Mouse (Mus musculus) ES-E14 (cell line): ENCODE measurements around the gene Col1a1. TPM values are rescaled to one million over a fixed set of nuclear protein-coding genes. Genes with fewer than 3 reads are reported as not detected.

Experiments
- DNase-seq: peaks from one replicate; pipeline ENCODE4 v3.0.0-alpha.2; 2013; ENCODE audit warnings: low read depth, low spot score
- H3K27ac ChIP-seq: 2 replicates; pipeline ENCODE4 v1.5.1; 2012; ENCODE audit warnings: low read depth, mild to moderate bottlenecking, low read length, moderate library complexity, mixed read lengths; ENCODE audit not compliant: poor library complexity, insufficient read depth, severe bottlenecking
- H3K36me3 ChIP-seq: 2 replicates; pipeline ENCODE4 v1.6.1; 2012; ENCODE audit warnings: mild to moderate bottlenecking, low read length, moderate library complexity, mixed read lengths; ENCODE audit not compliant: control insufficient read depth, poor library complexity, insufficient read depth, severe bottlenecking
- H3K4me1 ChIP-seq, 2 experiments: fragments of 150-350 bp in 1 of 2; sonication (generic) in 1 of 2; 2 replicates each; pipeline ENCODE4 v1.6.1; 2012; ENCODE audit warnings: low read length in 2 of 2, mild to moderate bottlenecking in 1 of 2, mixed read lengths in 1 of 2; ENCODE audit not compliant: control insufficient read depth in 2 of 2, insufficient read depth in 2 of 2, poor library complexity in 1 of 2
- H3K4me3 ChIP-seq, 2 experiments: fragments of 150-350 bp in 1 of 2; sonication (generic) in 1 of 2; 2 replicates each; pipeline ENCODE4 v1.5.1; 2012; ENCODE audit warnings: low read length in 2 of 2, low read depth in 1 of 2, mild to moderate bottlenecking in 1 of 2, mixed read lengths in 1 of 2; ENCODE audit not compliant: insufficient read depth in 1 of 2, poor library complexity in 1 of 2, severe bottlenecking in 1 of 2
- H3K9ac ChIP-seq: 2 replicates; pipeline ENCODE4 v1.6.1; 2012; ENCODE audit warnings: low read depth, mild to moderate bottlenecking, low read length, mixed read lengths; ENCODE audit not compliant: poor library complexity, insufficient read depth, severe bottlenecking
- H3K9me3 ChIP-seq: fragments of 150-350 bp; sonication (generic); 2 replicates; pipeline ENCODE4 v1.6.1; 2012; ENCODE audit warnings: low read depth, mild to moderate bottlenecking, low read length; ENCODE audit not compliant: control insufficient read depth, insufficient read depth
- CHD2 ChIP-seq: IDR thresholded peaks from 2 replicates; pipeline ENCODE4 v1.6.1; 2014; ENCODE audit warnings: mild to moderate bottlenecking, low read depth, low read length, inconsistent platforms
- HCFC1 ChIP-seq: IDR thresholded peaks from 2 replicates; pipeline ENCODE4 v1.6.1; 2012; ENCODE audit warnings: low read length, inconsistent platforms, borderline replicate concordance; ENCODE audit not compliant: insufficient read depth
- MAFK ChIP-seq: IDR thresholded peaks from 2 replicates; pipeline ENCODE4 v1.6.1; 2014; ENCODE audit warnings: mild to moderate bottlenecking, low read depth, low read length, inconsistent platforms; ENCODE audit not compliant: insufficient read depth
- ZC3H11A ChIP-seq: IDR thresholded peaks from 2 replicates; pipeline ENCODE4 v1.6.1; 2012; ENCODE audit warnings: low read depth, mild to moderate bottlenecking, inconsistent platforms, low read length, borderline replicate concordance
- ZNF384 ChIP-seq: IDR thresholded peaks from 2 replicates; pipeline ENCODE4 v1.6.1; 2012; ENCODE audit warnings: low read depth, low read length, inconsistent platforms
- in situ Hi-C, 2 experiments: fragments of 600-800 bp; cut with MboI; formaldehyde crosslinking; loops; one replicate each; pipeline ENCODE4 v1.15.1; 2025; ENCODE audit warnings: low sequenced_read_pairs in 2 of 2, inconsistent platforms in 1 of 2; ENCODE audit not compliant: unreplicated experiment in 2 of 2
- total RNA-seq: library from RNA; depleted of rRNA; stranded (reverse); fragments of 300-350 nt; gene quantifications from 2 replicates; pipeline ENCODE4 v1.2.3, GENCODE M21; 2012

Gene Col1a1
- total RNA-seq, 1 experiment = 125 TPM

DNA sequence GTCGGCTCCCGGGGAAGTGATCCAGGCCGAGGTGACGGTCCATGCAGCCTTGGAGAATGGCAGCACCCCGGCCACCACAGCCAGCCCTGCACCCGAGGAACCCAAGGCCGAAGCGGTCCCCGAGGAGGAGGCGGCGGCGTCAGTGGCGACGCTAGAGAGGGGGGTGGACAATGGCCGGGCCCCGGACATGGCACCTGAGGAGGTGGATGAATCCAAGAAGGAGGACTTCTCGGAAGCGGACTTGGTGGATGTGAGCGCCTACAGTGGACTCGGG, 56.4 kb downstream of the Col1a1 start:
- Histone ChIP-seq H3K27ac (no peak overlapping the region), H3K36me3 (peaks cover 9% of the 10 kb centered on the region; the same call in 1 of the 2 replicates), H3K4me1 (peaks cover 3 to 28% of the 10 kb centered on the region in 2 experiments; a peak in 3 of 4 replicates), H3K4me3 (peak overlapping the region; percentile 81 to 89), H3K9ac (peak overlapping the region; percentile 79), H3K9me3 (no peaks in the 10 kb centered on the region)
- TF ChIP-seq MAFK (no peak), ZC3H11A (no peak), HCFC1 (no peak), ZNF384 (no peak), CHD2 (no peak)
- no peak for DNase-seq
- in situ Hi-C loops = no loop called here

DNA sequence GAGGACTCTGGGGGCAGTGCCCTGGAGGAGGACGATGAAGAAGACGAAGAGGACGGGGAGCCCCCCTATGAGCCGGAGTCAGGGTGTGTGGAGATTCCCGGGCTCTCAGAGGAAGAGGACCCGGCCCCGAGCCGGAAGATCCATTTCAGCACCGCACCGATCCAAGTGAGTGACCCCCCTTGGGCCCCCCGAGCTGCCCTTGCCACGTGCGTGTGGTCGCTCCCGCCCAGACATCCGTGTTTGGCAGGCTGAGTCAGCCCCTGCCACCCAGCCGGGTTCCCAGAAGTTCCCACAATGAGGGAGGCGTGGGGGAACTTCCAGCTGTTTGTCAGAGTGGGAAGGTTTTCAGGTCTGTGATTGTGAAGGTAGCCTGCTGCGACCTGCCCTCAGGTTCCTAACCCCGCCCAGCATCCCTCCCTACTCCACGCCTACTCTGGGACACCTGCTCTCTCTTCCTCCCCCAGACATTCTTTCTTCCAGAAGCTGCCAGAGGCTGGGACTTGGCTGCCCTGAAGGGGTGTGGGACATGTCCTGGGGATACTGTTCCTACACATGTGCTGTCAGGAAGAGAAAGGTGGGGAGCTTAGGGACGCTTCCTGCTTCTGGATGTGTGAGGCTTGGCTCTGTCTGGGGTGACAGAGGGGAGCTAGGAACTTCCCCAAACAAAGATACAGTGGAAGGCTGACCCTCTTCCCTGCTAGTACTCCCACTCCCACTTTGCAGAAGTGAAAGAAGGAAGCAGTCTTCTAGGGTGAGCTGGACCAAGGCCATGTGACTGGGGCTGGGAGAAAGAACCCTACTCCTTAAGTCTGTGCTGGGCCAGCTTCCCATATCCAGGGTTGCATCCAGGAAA, 57.0 kb downstream of the Col1a1 start:
- H3K4me3 ChIP-seq = peak overlapping the region; percentile 81 to 89
- peak; percentile 75 for DNase-seq
- H3K4me1 ChIP-seq = peaks cover 3 to 27% of the 10 kb centered on the region in 2 experiments; a peak in 3 of 4 replicates
- in situ Hi-C loops = no loop called here
- H3K9me3 ChIP-seq = no peaks in the 10 kb centered on the region
- H3K27ac ChIP-seq = no peak overlapping the region
- TF ChIP-seq ZC3H11A = no peak
- 0 out of 2 replicates have a peak, but pooled peaks have one; percentile 34 for TF ChIP-seq HCFC1
- H3K9ac ChIP-seq = peak overlapping the region; percentile 79
- peaks cover 13% of the 10 kb centered on the region; the same call in 1 of the 2 replicates for H3K36me3 ChIP-seq

DNA sequence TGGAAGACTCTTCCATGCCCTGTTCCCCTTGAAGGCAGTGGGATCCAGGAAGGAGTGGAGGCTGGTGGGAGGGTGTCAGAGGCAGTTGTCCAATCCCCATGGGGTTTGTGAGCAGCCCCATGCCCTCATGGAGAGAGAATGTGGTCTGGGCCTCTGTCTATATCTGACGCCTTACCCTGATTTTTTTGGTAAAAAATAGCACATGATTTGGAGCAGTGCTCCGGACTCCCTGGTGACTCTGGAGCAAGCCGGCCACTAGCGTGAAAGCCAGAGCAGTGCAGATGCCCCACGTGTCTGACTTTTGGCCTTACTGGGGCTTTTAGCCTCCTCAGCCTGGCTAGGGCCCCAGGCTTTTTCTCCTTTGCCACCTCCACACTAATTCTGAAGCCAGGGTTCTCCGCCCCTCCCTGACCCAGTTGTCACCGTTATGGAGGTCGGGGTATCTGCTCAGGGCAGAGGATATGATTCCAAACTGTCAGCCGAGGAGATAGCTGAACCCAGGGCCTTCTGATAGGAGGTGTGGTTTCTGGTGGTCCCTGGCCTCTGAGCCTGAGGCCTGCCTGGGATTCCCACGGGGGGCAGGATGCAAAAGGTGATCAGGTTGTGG, 58.3 kb downstream of the Col1a1 start:
- no peak overlapping the region for H3K9ac ChIP-seq
- in situ Hi-C loops = no loop called here
- DNase-seq = no peak
- no peak overlapping the region for H3K27ac ChIP-seq
- H3K4me3 ChIP-seq = no peak overlapping the region
- H3K4me1 ChIP-seq = peaks cover 0 to 18% of the 10 kb centered on the region in 2 experiments; a peak in 3 of 4 replicates
- H3K36me3 ChIP-seq = peaks cover 13% of the 10 kb centered on the region; the same call in 1 of the 2 replicates
- TF ChIP-seq ZC3H11A (no peak), ZNF384 (no peak), CHD2 (no peak), MAFK (no peak)
- H3K9me3 ChIP-seq = no peaks in the 10 kb centered on the region

DNA sequence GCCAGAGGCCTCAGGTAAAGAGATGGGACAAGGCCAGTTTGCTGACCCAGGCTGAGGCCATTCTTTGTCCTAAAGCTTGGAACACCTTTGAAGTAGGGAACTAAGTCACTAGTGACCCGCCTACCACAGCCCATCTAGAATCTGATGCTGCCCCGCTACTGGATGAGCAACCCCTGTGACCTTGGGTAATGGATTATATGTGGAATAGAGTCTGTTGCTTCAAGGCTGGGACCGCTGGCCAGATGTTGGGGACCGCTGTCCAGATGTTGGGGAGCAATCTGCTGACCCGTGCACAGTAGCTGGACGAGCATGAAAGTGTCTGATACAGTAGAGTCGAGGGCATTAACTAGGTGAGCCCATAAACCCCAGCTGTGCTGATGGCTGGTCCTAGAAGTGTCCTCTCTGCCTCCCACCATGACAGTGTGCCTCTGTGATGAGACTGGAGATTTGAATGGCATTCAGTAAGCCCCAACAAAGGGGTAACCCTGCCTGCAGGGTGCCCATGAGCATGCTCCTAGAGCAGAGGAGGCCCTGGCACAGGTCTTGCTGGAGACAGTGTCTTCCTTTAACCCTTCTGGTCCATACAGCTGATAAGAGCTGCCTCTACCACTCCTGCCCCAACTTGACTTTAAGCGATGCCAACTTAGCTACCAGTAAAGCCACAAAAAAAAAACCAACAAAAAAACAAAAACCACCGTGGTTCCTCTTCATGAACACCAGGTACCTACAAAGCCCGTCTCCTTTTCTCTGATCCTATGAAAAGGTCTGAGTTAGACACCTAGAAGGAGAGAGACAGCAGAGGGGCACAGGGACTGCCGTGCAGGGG, 59.1 kb downstream of the Col1a1 start:
- Histone ChIP-seq H3K4me1 (peaks cover 0 to 18% of the 10 kb centered on the region in 2 experiments; a peak in 2 of 4 replicates), H3K36me3 (peaks cover 13% of the 10 kb centered on the region; the same call in 1 of the 2 replicates), H3K27ac (no peak overlapping the region), H3K9ac (no peak overlapping the region), H3K9me3 (no peaks in the 10 kb centered on the region), H3K4me3 (no peak overlapping the region)
- in situ Hi-C loops = no loop called here
- no peak for TF ChIP-seq ZC3H11A
- TF ChIP-seq ZNF384 = no peak
- no peak for TF ChIP-seq MAFK
- no peak for TF ChIP-seq HCFC1
- no peak for TF ChIP-seq CHD2
- DNase-seq = no peak
